Mouse (Mus musculus) CH12.LX (cell line): ENCODE measurements around the gene Slc34a1. TPM values are rescaled to one million over a fixed set of nuclear protein-coding genes. Genes with fewer than 3 reads are reported as not detected.

Source experiments
- DNase-seq: peaks from one replicate; pipeline ENCODE4 v3.0.0-alpha.2; 2013; ENCODE audit errors: extremely low read depth
- H3K27ac ChIP-seq: 2 replicates; pipeline ENCODE4 v1.5.1; 2012; ENCODE audit warnings: low read depth, mild to moderate bottlenecking, control low read depth, moderate library complexity; ENCODE audit not compliant: insufficient read depth
- H3K27me3 ChIP-seq: replicated peaks from 2 replicates; pipeline ENCODE3; 2012; ENCODE audit warnings: inconsistent platforms
- H3K36me3 ChIP-seq, 2 experiments: replicated peaks in 1 of 2; 2 replicates each; pipeline versions ENCODE3 to v1.6.1; 2012; ENCODE audit warnings: inconsistent platforms in 1 of 2, low read length in 1 of 2, mild to moderate bottlenecking in 1 of 2, mixed read lengths in 1 of 2, moderate library complexity in 1 of 2; ENCODE audit not compliant: control insufficient read depth in 1 of 2, insufficient read depth in 1 of 2
- H3K4me1 ChIP-seq, 2 experiments: 2 replicates each; pipeline ENCODE4 v1.6.1; 2012; ENCODE audit warnings: inconsistent platforms in 1 of 2, moderate library complexity in 1 of 2; ENCODE audit not compliant: insufficient read depth in 2 of 2, control insufficient read depth in 1 of 2
- H3K4me2 ChIP-seq: 2 replicates; pipeline ENCODE4 v1.6.1; 2012; ENCODE audit warnings: low read depth, mild to moderate bottlenecking, control low read depth; ENCODE audit not compliant: poor library complexity, insufficient read depth, severe bottlenecking
- H3K4me3 ChIP-seq, 3 experiments: fragments of 150-350 bp in 1 of 3; sonication (generic) in 1 of 3; replicated peaks in 1 of 3; 2 replicates each; pipeline versions ENCODE3 to v1.5.1; 2011 to 2012; ENCODE audit warnings: low read depth in 2 of 3, low read length in 2 of 3, mild to moderate bottlenecking in 2 of 3, moderate library complexity in 2 of 3, control low read depth in 1 of 3, improper control_type of control experiment in 1 of 3, inconsistent platforms in 1 of 3, mixed read lengths in 1 of 3; ENCODE audit not compliant: poor library complexity in 1 of 3
- H3K79me2 ChIP-seq: replicated peaks from 2 replicates; pipeline ENCODE4 v1.6.1; 2012; ENCODE audit warnings: mild to moderate bottlenecking, moderate library complexity; ENCODE audit not compliant: control insufficient read depth, poor library complexity, insufficient read depth, severe bottlenecking; ENCODE audit errors: extremely low read depth
- H3K9ac ChIP-seq: 2 replicates; pipeline ENCODE4 v1.6.1; 2012; ENCODE audit warnings: low read depth, mild to moderate bottlenecking, control low read depth, moderate library complexity; ENCODE audit not compliant: insufficient read depth
- H3K9me3 ChIP-seq: replicated peaks from 2 replicates; pipeline ENCODE3; 2012; ENCODE audit warnings: low read length, inconsistent platforms, mixed read lengths
- CHD1 ChIP-seq: IDR thresholded peaks from 2 replicates; pipeline ENCODE4 v1.6.1; 2012; ENCODE audit warnings: low read depth, low read length, improper control_type of control experiment, inconsistent platforms
- CHD2 ChIP-seq: IDR thresholded peaks from 2 replicates; pipeline ENCODE4 v1.6.1; 2011; ENCODE audit warnings: low read length, improper control_type of control experiment
- CTCF ChIP-seq, 2 experiments: IDR thresholded peaks in 1 of 2; conservative IDR thresholded peaks in 1 of 2; 2 replicates each; pipeline ENCODE4 v1.5.1; 2011 to 2012; ENCODE audit warnings: low read depth in 2 of 2, low read length in 2 of 2, improper control_type of control experiment in 1 of 2, inconsistent platforms in 1 of 2, mild to moderate bottlenecking in 1 of 2, moderate library complexity in 1 of 2
- ELF1 ChIP-seq: IDR thresholded peaks from 2 replicates; pipeline ENCODE4 v1.6.1; 2014; ENCODE audit warnings: low read depth, mild to moderate bottlenecking, inconsistent platforms, low read length, improper control_type of control experiment
- EP300 ChIP-seq: IDR thresholded peaks from 2 replicates; pipeline ENCODE4 v1.6.1; 2011; ENCODE audit warnings: low read length, improper control_type of control experiment
- ETS1 ChIP-seq: conservative IDR thresholded peaks from 2 replicates; pipeline ENCODE4 v1.6.1; 2012; ENCODE audit warnings: low read depth, mild to moderate bottlenecking, inconsistent platforms, low read length, improper control_type of control experiment, moderate library complexity
- GABPA ChIP-seq: IDR thresholded peaks from 2 replicates; pipeline ENCODE4 v1.6.1; 2012; ENCODE audit warnings: low read depth, low read length, improper control_type of control experiment, inconsistent platforms; ENCODE audit not compliant: insufficient replicate concordance
- HCFC1 ChIP-seq: IDR thresholded peaks from 2 replicates; pipeline ENCODE4 v1.6.1; 2012; ENCODE audit warnings: low read depth, mild to moderate bottlenecking, inconsistent platforms, low read length, improper control_type of control experiment
- IRF4 ChIP-seq: IDR thresholded peaks from 2 replicates; pipeline ENCODE4 v1.6.1; 2014; ENCODE audit warnings: low read depth, mild to moderate bottlenecking, inconsistent platforms, low read length, improper control_type of control experiment
- JUND ChIP-seq: conservative IDR thresholded peaks from 2 replicates; pipeline ENCODE4 v1.6.1; 2011; ENCODE audit warnings: low read depth, low read length, improper control_type of control experiment
- KAT2A ChIP-seq: IDR thresholded peaks from 2 replicates; pipeline ENCODE4 v1.6.1; 2012; ENCODE audit warnings: low read length, improper control_type of control experiment, inconsistent platforms; ENCODE audit not compliant: insufficient replicate concordance
- MXI1 ChIP-seq: IDR thresholded peaks from 2 replicates; pipeline ENCODE4 v1.6.1; 2011; ENCODE audit warnings: mild to moderate bottlenecking, low read depth, low read length, improper control_type of control experiment
- MYC ChIP-seq: IDR thresholded peaks from 2 replicates; pipeline ENCODE4 v1.6.1; 2011; ENCODE audit warnings: low read depth, mild to moderate bottlenecking, improper control_type of control experiment, low read length
- NELFE ChIP-seq: IDR thresholded peaks from 2 replicates; pipeline ENCODE4 v1.6.1; 2011; ENCODE audit warnings: low read depth, low read length, improper control_type of control experiment
- POLR2A ChIP-seq: IDR thresholded peaks from 2 replicates; pipeline ENCODE4 v1.6.1; 2011; ENCODE audit warnings: low read depth, mild to moderate bottlenecking, improper control_type of control experiment, low read length
- POLR2AphosphoS2 ChIP-seq: IDR thresholded peaks from 2 replicates; pipeline ENCODE4 v1.6.1; 2011; ENCODE audit warnings: low read depth, low read length, improper control_type of control experiment
- RCOR1 ChIP-seq: conservative IDR thresholded peaks from 2 replicates; pipeline ENCODE4 v1.6.1; 2012; ENCODE audit warnings: low read depth, mild to moderate bottlenecking, inconsistent platforms, low read length, improper control_type of control experiment
- SMC3 ChIP-seq: IDR thresholded peaks from 2 replicates; pipeline ENCODE4 v1.6.1; 2011; ENCODE audit warnings: low read depth, low read length, improper control_type of control experiment
- TBP ChIP-seq: conservative IDR thresholded peaks from 2 replicates; pipeline ENCODE4 v1.6.1; 2011; ENCODE audit warnings: low read depth, low read length, improper control_type of control experiment
- TCF12 ChIP-seq: IDR thresholded peaks from 2 replicates; pipeline ENCODE4 v1.6.1; 2014; ENCODE audit warnings: low read depth, mild to moderate bottlenecking, inconsistent platforms, low read length, improper control_type of control experiment
- USF2 ChIP-seq: conservative IDR thresholded peaks from 2 replicates; pipeline ENCODE4 v1.6.1; 2011; ENCODE audit warnings: low read depth, low read length, improper control_type of control experiment
- ZC3H11A ChIP-seq: IDR thresholded peaks from 2 replicates; pipeline ENCODE4 v1.6.1; 2012; ENCODE audit warnings: low read depth, mild to moderate bottlenecking, inconsistent platforms, low read length, improper control_type of control experiment
- ZKSCAN1 ChIP-seq: IDR thresholded peaks from 2 replicates; pipeline ENCODE4 v1.6.1; 2012; ENCODE audit warnings: low read depth, inconsistent platforms, low read length, improper control_type of control experiment, borderline replicate concordance
- ZMIZ1 ChIP-seq: IDR thresholded peaks from 2 replicates; pipeline ENCODE4 v1.6.1; 2012; ENCODE audit warnings: low read depth, mild to moderate bottlenecking, inconsistent platforms, low read length, improper control_type of control experiment
- dilution Hi-C: fragments of 300-500 bp; cut with MboI; formaldehyde crosslinking; loops from 2 replicates; pipeline ENCODE4 v1.14.3; 2020; ENCODE audit warnings: low sequenced_read_pairs; ENCODE audit not compliant: extremely low pct_unique_long_range_greater_than_20kb, extremely low pct_ligation_motif_present
- in situ Hi-C: fragments of 300-500 bp; cut with MboI; formaldehyde crosslinking; loops from 3 replicates; pipeline ENCODE4 v1.14.3; 2019; ENCODE audit warnings: low sequenced_read_pairs, low pct_ligation_motif_present, low pct_unique_long_range_greater_than_20kb, mixed read lengths
- polyA plus RNA-seq: library from polyadenylated mRNA; unstranded; fragments of >175 nt; gene quantifications from 2 replicates; pipeline ENCODE4 v1.2.1, GENCODE M21; 2012; ENCODE audit warnings: low read depth; ENCODE audit not compliant: insufficient read length
- total RNA-seq, 2 experiments: library from RNA; depleted of rRNA; stranded (reverse); fragments of 300-350 nt in 1 of 2; fragments of >200 nt in 1 of 2; gene quantifications; 2 replicates each; pipeline ENCODE4 v1.2.3; 2012 to 2014

Gene Slc34a1
- total and polyA plus RNA-seq, 3 experiments = not detected

GRCm38 (mm10) chr13:55448131-55448530 is 50.1 kb downstream of the Slc34a1 start:
- H3K4me1 ChIP-seq = peaks cover 30 to 55% of the 10 kb centered on the region in 2 experiments
- H3K9ac ChIP-seq = peak overlapping the region; percentile 22; the same call in 1 of the 2 replicates
- no peaks in the 10 kb centered on the region for H3K27me3 ChIP-seq
- H3K9me3 ChIP-seq = no peaks in the 10 kb centered on the region
- peak overlapping the region; percentile 83 for H3K4me2 ChIP-seq
- peak overlapping the region; percentile 80 for H3K27ac ChIP-seq
- dilution Hi-C loops = no loop called here
- no peak for DNase-seq
- H3K36me3 ChIP-seq = peaks cover 28 to 38% of the 10 kb centered on the region in 2 experiments
- H3K79me2 ChIP-seq = peaks cover 34% of the 10 kb centered on the region
- in situ Hi-C loops = no loop called here
- TF ChIP-seq ETS1 (no peak), POLR2AphosphoS2 (no peak), KAT2A (no peak), POLR2A (no peak), MXI1 (no peak), JUND (no peak)
- H3K4me3 ChIP-seq = peak overlapping the region; percentile 26 to 30 (median 27)

- Histone ChIP-seq H3K9me3 (no peaks in the 10 kb centered on the region), H3K9ac (peak overlapping the region; percentile 10; the same call in 1 of the 2 replicates), H3K79me2 (peaks cover 34% of the 10 kb centered on the region), H3K4me1 (peaks cover 26 to 52% of the 10 kb centered on the region in 2 experiments), H3K27ac (peak overlapping the region; percentile 84), H3K4me2 (peak overlapping the region; percentile 43), H3K36me3 (peaks cover 37 to 49% of the 10 kb centered on the region in 2 experiments)
- DNase-seq = peak; percentile 53
- TF ChIP-seq ELF1 = peak; percentile 4; the same call in 1 of the 2 replicates
- TF ChIP-seq HCFC1 = no peak
- TF ChIP-seq CHD2 = 0 out of 2 replicates have a peak, but pooled peaks have one; percentile 50
- TF ChIP-seq RCOR1 = 0 out of 2 replicates have a peak, but pooled peaks have one; percentile 42
- 0 out of 2 replicates have a peak, but pooled peaks have one; percentile 8 for TF ChIP-seq MYC
- TF ChIP-seq, all 38 proteins: peak for 4
- H3K27me3 ChIP-seq = no peaks in the 10 kb centered on the region
- dilution Hi-C loops = no loop called here
- in situ Hi-C loops = no loop called here
- peak overlapping the region in 1 of 3 experiments; percentile 14 for H3K4me3 ChIP-seq
Measured at GRCm38 (mm10) chr13:55449205-55449604, 51.2 kb downstream of the Slc34a1 start.

- H3K27ac ChIP-seq = peak overlapping the region; percentile 84
- H3K36me3 ChIP-seq = peaks cover 43 to 56% of the 10 kb centered on the region in 2 experiments
- peaks cover 34% of the 10 kb centered on the region for H3K79me2 ChIP-seq
- H3K4me3 ChIP-seq = no peak overlapping the region
- dilution Hi-C loops (no loop called here), in situ Hi-C loops (no loop called here)
- peak overlapping the region; percentile 43; the same call in 1 of the 2 replicates for H3K4me2 ChIP-seq
- DNase-seq = peak; percentile 78
- no peaks in the 10 kb centered on the region for H3K27me3 ChIP-seq
- H3K4me1 ChIP-seq = peaks cover 26 to 55% of the 10 kb centered on the region in 2 experiments
- H3K9me3 ChIP-seq = no peaks in the 10 kb centered on the region
- H3K9ac ChIP-seq = no peak overlapping the region; the same call in 1 of the 2 replicates
- peak; percentile 49; the same call in 1 of the 2 replicates for TF ChIP-seq MXI1
- TF ChIP-seq ZKSCAN1 = no peak
- no peak; the same call in 1 of the 2 replicates for TF ChIP-seq RCOR1
- TF ChIP-seq ZMIZ1 = no peak
- TF ChIP-seq USF2 = no peak
- no peak for TF ChIP-seq CTCF (conservative IDR thresholded peaks at IDR 0.05 in 1 of 2, IDR thresholded peaks at IDR 0.05 in 1 of 2; ENCODE audit: low read depth in 2 of 2, low read length in 2 of 2)
- no peak for TF ChIP-seq HCFC1
- TF ChIP-seq SMC3 = 0 out of 2 replicates have a peak, but pooled peaks have one; percentile 10
- TF ChIP-seq EP300 = peak; percentile 72
- peak; percentile 85 for TF ChIP-seq IRF4
- peak; percentile 98 for TF ChIP-seq TCF12
- TF ChIP-seq ZC3H11A = no peak
- no peak for TF ChIP-seq NELFE
- TF ChIP-seq POLR2A = peak; percentile 39; the same call in 1 of the 2 replicates
- TF ChIP-seq GABPA = no peak
- TF ChIP-seq TBP = no peak
- TF ChIP-seq CHD1 = no peak
Measured at GRCm38 (mm10) chr13:55449679-55450441, 51.9 kb downstream of the Slc34a1 start.
